In the genomic region with DNA sequence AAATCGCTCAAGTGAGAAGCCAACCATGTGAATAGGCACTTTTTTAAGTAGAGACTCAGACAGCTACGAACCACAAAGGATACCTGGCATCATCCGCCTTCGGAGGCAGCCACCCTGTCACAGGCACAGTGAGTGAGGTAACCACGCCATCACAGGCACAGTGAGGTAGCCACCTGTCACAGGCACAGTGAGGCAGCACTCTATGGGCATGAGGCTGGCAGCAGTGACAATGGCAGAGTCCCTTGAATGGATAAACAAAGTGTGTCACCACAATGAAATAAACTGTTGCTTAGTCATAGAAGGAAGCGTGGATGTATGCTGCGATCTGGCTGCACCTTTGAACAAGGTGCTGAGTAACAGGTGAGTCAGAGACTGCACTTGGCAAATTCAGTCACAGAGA, we compare ENCODE assay signal across 16 mouse cellular contexts. TPM values are rescaled to one million over a fixed set of nuclear protein-coding genes. Genes with fewer than 3 reads are reported as not detected.
"Had no signal": no experiment of that assay in that cellular context is flagged by ENCODE, and none has a peak within 500 bp of the region (broad histone marks: within the 10 kb centered on the region; RNA-seq: fewer than 3 reads in every experiment).

No protein-coding gene starts in this region.

- H3K27me3 ChIP-seq: limb, embryonic 12.5 days; liver, embryonic 13.5 days; lung, embryonic 15.5 days; midbrain, embryonic 13.5 days; neural tube, embryonic 12.5 days; stomach, embryonic 15.5 days had no signal

- H3K27ac ChIP-seq: limb, embryonic 12.5 days; liver, embryonic 13.5 days; lung, embryonic 15.5 days; midbrain, embryonic 13.5 days; neural tube, embryonic 12.5 days; stomach, embryonic 15.5 days had no signal

- H3K4me2 ChIP-seq: limb, embryonic 12.5 days; liver, embryonic 13.5 days; lung, embryonic 15.5 days; midbrain, embryonic 13.5 days; neural tube, embryonic 12.5 days; stomach, embryonic 15.5 days had no signal

- H3K4me3 ChIP-seq: limb, embryonic 12.5 days; liver, embryonic 13.5 days; lung, embryonic 15.5 days; midbrain, embryonic 13.5 days; myocyte; neural tube, embryonic 12.5 days; stomach, embryonic 15.5 days had no signal

- H3K9ac ChIP-seq: limb, embryonic 12.5 days; liver, embryonic 13.5 days; liver, postnatal 0 days; lung, embryonic 15.5 days; midbrain, embryonic 13.5 days; neural tube, embryonic 12.5 days; stomach, embryonic 15.5 days had no signal

- H3K9me3 ChIP-seq: limb, embryonic 12.5 days; liver, embryonic 13.5 days; lung, embryonic 15.5 days; midbrain, embryonic 13.5 days; neural tube, embryonic 12.5 days; stomach, embryonic 15.5 days had no signal

- DNase-seq: layer of hippocampus, adult 9-11 months; layer of hippocampus, postnatal 36 days; liver; liver, embryonic 13.5 days; liver, postnatal 0 days; lung, postnatal 14 days; right cerebral cortex, postnatal 14 days; thymus, adult 18-20 months; thymus, postnatal 14 days had no signal

- ATAC-seq: liver, postnatal 0 days; midbrain, embryonic 13.5 days had no signal

- H3K4me1 ChIP-seq: limb, embryonic 12.5 days; midbrain, embryonic 13.5 days; neural tube, embryonic 12.5 days had no signal

RNA-seq across cellular contexts. Expression of a gene that starts 57.4 kb away (rescaled TPM):
- polyA plus RNA-seq: macrophage had no signal
